Mouse (Mus musculus): Measurements from ENCODE around the gene Mgam. TPM values are rescaled to one million over a fixed set of nuclear protein-coding genes. Genes with fewer than 3 reads are reported as not detected.
"Not testable (repeated sequence)": the region's sequence is repeated elsewhere in the genome, so short reads cannot be mapped to it uniquely, and the experiment has no call there.

The Mgam gene
- 37.0 and 42.3 TPM in 2 replicates for polyA plus RNA-seq (2014; fragmentation: Nextera tagmentation; extraction: Ambion mirVana)

- Histone ChIP-seq H3K27me3 (replicated peaks; ENCODE audit: control insufficient read depth, insufficient read depth, low read length) (no peaks in the 10 kb centered on the region), H3K9me3 (ENCODE audit: control insufficient read depth, low read length) (no peaks in the 10 kb centered on the region), H3K36me3 (ENCODE audit: control insufficient read depth, insufficient read depth, low read length) (no peaks in the 10 kb centered on the region), H3K27ac (ENCODE audit: low read depth) (no peak within 1 kb of the TSS), H3K4me1 (replicated peaks; ENCODE audit: control insufficient read depth, insufficient read depth, low read length) (no peaks in the 10 kb centered on the region), H3K9ac (ENCODE audit: low read length) (no peak within 1 kb of the TSS), H3K4me2 (ENCODE audit: low read length) (no peak within 1 kb of the TSS), H3K4me3 (ENCODE audit: low read depth, low read length) (no peak within 1 kb of the TSS)
- DNase-seq (ENCODE audit: low spot score) (no peak), ATAC-seq (replicated peaks; ENCODE audit: low FRiP score, low TSS enrichment, low read depth) (no peak)
- WGBS = 77% methylated on average over 8 of the region's 8 CpGs
Measured at GRCm38 (mm10) chr6:40628406-40629000, at the start of gene Mgam. TSS of gene Mgam (plus strand) at chr6:40628831.

- no peaks in the 10 kb centered on the region for H3K9me3 ChIP-seq (ENCODE audit: control insufficient read depth, low read length)
Measured at GRCm38 (mm10) chr6:40584336-40584735, 44.3 kb upstream of the Mgam start.

GRCm38 (mm10) chr6:40585645-40586044, 43.0 kb upstream of the Mgam start, which contains the start of gene Clec5a:
TSS of gene Clec5a (minus strand) at chr6:40585821.
- DNase-seq (ENCODE audit: low spot score) (no peak), ATAC-seq (replicated peaks; ENCODE audit: low FRiP score, low TSS enrichment, low read depth) (no peak)
- H3K4me3 ChIP-seq (ENCODE audit: low read depth, low read length) = no peak within 1 kb of the TSS
- 78% methylated on average over 5 of the region's 5 CpGs for WGBS
- no peaks in the 10 kb centered on the region for H3K9me3 ChIP-seq (ENCODE audit: control insufficient read depth, low read length)
- H3K36me3 ChIP-seq (ENCODE audit: control insufficient read depth, insufficient read depth, low read length) = no peaks in the 10 kb centered on the region
- no peaks in the 10 kb centered on the region for H3K4me1 ChIP-seq (replicated peaks; ENCODE audit: control insufficient read depth, insufficient read depth, low read length)
- H3K27me3 ChIP-seq (replicated peaks; ENCODE audit: control insufficient read depth, insufficient read depth, low read length) = no peaks in the 10 kb centered on the region
- no peak within 1 kb of the TSS for H3K9ac ChIP-seq (ENCODE audit: low read length)
- H3K27ac ChIP-seq (ENCODE audit: low read depth) = no peak within 1 kb of the TSS
- no peak within 1 kb of the TSS for H3K4me2 ChIP-seq (ENCODE audit: low read length)

More at GRCm38 (mm10) chr6:40584336-40584735, 44.3 kb upstream of the Mgam start:
- Histone ChIP-seq H3K27ac (ENCODE audit: low read depth) (no peak overlapping the region), H3K4me3 (ENCODE audit: low read depth, low read length) (no peak overlapping the region), H3K4me2 (ENCODE audit: low read length) (no peak overlapping the region), H3K9ac (ENCODE audit: low read length) (no peak overlapping the region), H3K36me3 (ENCODE audit: control insufficient read depth, insufficient read depth, low read length) (no peaks in the 10 kb centered on the region), H3K4me1 (replicated peaks; ENCODE audit: control insufficient read depth, insufficient read depth, low read length) (no peaks in the 10 kb centered on the region), H3K27me3 (replicated peaks; ENCODE audit: control insufficient read depth, insufficient read depth, low read length) (no peaks in the 10 kb centered on the region)
- ATAC-seq (replicated peaks; ENCODE audit: low FRiP score, low TSS enrichment, low read depth) (no peak), DNase-seq (ENCODE audit: low spot score) (no peak)
- WGBS = 82% methylated on average over 6 of the region's 6 CpGs

GRCm38 (mm10) chr6:40588346-40588745, 40.3 kb upstream of the Mgam start:
- H3K27me3 ChIP-seq (replicated peaks; ENCODE audit: control insufficient read depth, insufficient read depth, low read length) = no peaks in the 10 kb centered on the region
- WGBS = 90% methylated on average over 2 of the region's 2 CpGs
- no peak overlapping the region for H3K27ac ChIP-seq (ENCODE audit: low read depth)
- H3K4me2 ChIP-seq (ENCODE audit: low read length) = no peak overlapping the region
- no peak for DNase-seq (ENCODE audit: low spot score)
- no peak overlapping the region for H3K4me3 ChIP-seq (ENCODE audit: low read depth, low read length)
- no peaks in the 10 kb centered on the region for H3K4me1 ChIP-seq (replicated peaks; ENCODE audit: control insufficient read depth, insufficient read depth, low read length)
- H3K9ac ChIP-seq (ENCODE audit: low read length) = no peak overlapping the region
- no peak for ATAC-seq (replicated peaks; ENCODE audit: low FRiP score, low TSS enrichment, low read depth)
- H3K36me3 ChIP-seq (ENCODE audit: control insufficient read depth, insufficient read depth, low read length) = no peaks in the 10 kb centered on the region
- H3K9me3 ChIP-seq (ENCODE audit: control insufficient read depth, low read length) = no peaks in the 10 kb centered on the region

- no peak overlapping the region for H3K4me2 ChIP-seq (ENCODE audit: low read length)
- ATAC-seq (replicated peaks; ENCODE audit: low FRiP score, low TSS enrichment, low read depth) (no peak), DNase-seq (ENCODE audit: low spot score) (no peak)
- no peak overlapping the region for H3K27ac ChIP-seq (ENCODE audit: low read depth)
- H3K27me3 ChIP-seq (replicated peaks; ENCODE audit: control insufficient read depth, insufficient read depth, low read length) = no peaks in the 10 kb centered on the region
- H3K4me1 ChIP-seq (replicated peaks; ENCODE audit: control insufficient read depth, insufficient read depth, low read length) = no peaks in the 10 kb centered on the region
- H3K9me3 ChIP-seq (ENCODE audit: control insufficient read depth, low read length) = no peaks in the 10 kb centered on the region
- no peaks in the 10 kb centered on the region for H3K36me3 ChIP-seq (ENCODE audit: control insufficient read depth, insufficient read depth, low read length)
- H3K9ac ChIP-seq (ENCODE audit: low read length) = no peak overlapping the region
- 71% methylated on average over 3 of the region's 3 CpGs for WGBS
- no peak overlapping the region for H3K4me3 ChIP-seq (ENCODE audit: low read depth, low read length)
Measured at GRCm38 (mm10) chr6:40594804-40595550, 33.7 kb upstream of the Mgam start.

- ATAC-seq (replicated peaks; ENCODE audit: low FRiP score, low TSS enrichment, low read depth); H3K27me3 ChIP-seq (replicated peaks; ENCODE audit: control insufficient read depth, insufficient read depth, low read length); H3K4me3 ChIP-seq (ENCODE audit: low read depth, low read length); H3K9me3 ChIP-seq (ENCODE audit: control insufficient read depth, low read length); H3K4me1 ChIP-seq (replicated peaks; ENCODE audit: control insufficient read depth, insufficient read depth, low read length); H3K4me2 ChIP-seq (ENCODE audit: low read length); H3K36me3 ChIP-seq (ENCODE audit: control insufficient read depth, insufficient read depth, low read length); H3K9ac ChIP-seq (ENCODE audit: low read length); DNase-seq (ENCODE audit: low spot score); H3K27ac ChIP-seq (ENCODE audit: low read depth): not testable (repeated sequence)
- WGBS = 33% methylated on average over 4 of the region's 4 CpGs
Measured at GRCm38 (mm10) chr6:40598546-40598945, 30.1 kb upstream of the Mgam start.

GRCm38 (mm10) chr6:40607431-40607830, 21.2 kb upstream of the Mgam start:
- Histone ChIP-seq H3K9ac (ENCODE audit: low read length) (no peak overlapping the region), H3K4me3 (ENCODE audit: low read depth, low read length) (no peak overlapping the region), H3K9me3 (ENCODE audit: control insufficient read depth, low read length) (no peaks in the 10 kb centered on the region), H3K27ac (ENCODE audit: low read depth) (no peak overlapping the region), H3K27me3 (replicated peaks; ENCODE audit: control insufficient read depth, insufficient read depth, low read length) (no peaks in the 10 kb centered on the region), H3K4me2 (ENCODE audit: low read length) (no peak overlapping the region), H3K4me1 (replicated peaks; ENCODE audit: control insufficient read depth, insufficient read depth, low read length) (no peaks in the 10 kb centered on the region), H3K36me3 (ENCODE audit: control insufficient read depth, insufficient read depth, low read length) (no peaks in the 10 kb centered on the region)
- no peak for DNase-seq (ENCODE audit: low spot score)
- no peak for ATAC-seq (replicated peaks; ENCODE audit: low FRiP score, low TSS enrichment, low read depth)

GRCm38 (mm10) chr6:40610244-40610643, 18.4 kb upstream of the Mgam start:
- Histone ChIP-seq H3K27me3 (replicated peaks; ENCODE audit: control insufficient read depth, insufficient read depth, low read length) (no peaks in the 10 kb centered on the region), H3K27ac (ENCODE audit: low read depth) (no peak overlapping the region), H3K9me3 (ENCODE audit: control insufficient read depth, low read length) (no peaks in the 10 kb centered on the region), H3K4me3 (ENCODE audit: low read depth, low read length) (no peak overlapping the region), H3K4me1 (replicated peaks; ENCODE audit: control insufficient read depth, insufficient read depth, low read length) (no peaks in the 10 kb centered on the region), H3K4me2 (ENCODE audit: low read length) (no peak overlapping the region), H3K36me3 (ENCODE audit: control insufficient read depth, insufficient read depth, low read length) (no peaks in the 10 kb centered on the region), H3K9ac (ENCODE audit: low read length) (no peak overlapping the region)
- no peak for DNase-seq (ENCODE audit: low spot score)
- no peak for ATAC-seq (replicated peaks; ENCODE audit: low FRiP score, low TSS enrichment, low read depth)
- 83% methylated on average over 8 of the region's 8 CpGs for WGBS
